Mouse (Mus musculus) ovary, adult 18-20 months (tissue): ENCODE data around the gene Zzz3.
A peak's percentile ranks its signal among the peaks of the same experiment; 100 is the strongest.

ENCODE experiments used
- DNase-seq: peaks from one replicate; pipeline ENCODE4 v3.0.0; 2022; ENCODE audit warnings: low spot score, mixed read lengths

Gene Zzz3

GRCm38 (mm10) chr3:152395350-152396277 lies at the start of gene Zzz3:
TSS of gene Zzz3 (plus strand) at chr3:152395473.
- DNase-seq, result peak; percentile 87

- DNase-seq, result peak; percentile 87
These were observed 49.3 kb upstream of the Zzz3 start, which contains the start of gene Usp33 for GRCm38 (mm10) chr3:152345732-152346632. TSS of gene Usp33 (plus strand) at chr3:152346478.

GRCm38 (mm10) chr3:152346633-152347141 lies 48.6 kb upstream of the Zzz3 start:
- no peak for DNase-seq

- no peak for DNase-seq
These were observed 48.0 kb upstream of the Zzz3 start for GRCm38 (mm10) chr3:152347227-152347626.

GRCm38 (mm10) chr3:152348011-152348830 lies 47.1 kb upstream of the Zzz3 start:
- DNase-seq, result peak; percentile 41

- no peak for DNase-seq
These were observed 44.8 kb upstream of the Zzz3 start for GRCm38 (mm10) chr3:152350431-152350830.

- no peak for DNase-seq
These were observed 44.3 kb upstream of the Zzz3 start for GRCm38 (mm10) chr3:152350966-152351365.

- DNase-seq, result no peak
These were observed 43.0 kb upstream of the Zzz3 start for GRCm38 (mm10) chr3:152352289-152352688.

- no peak for DNase-seq
These were observed 41.7 kb upstream of the Zzz3 start for GRCm38 (mm10) chr3:152353434-152354177.

- no peak for DNase-seq
These were observed 39.9 kb upstream of the Zzz3 start for GRCm38 (mm10) chr3:152355361-152355760.

- DNase-seq, result no peak
These were observed 38.5 kb upstream of the Zzz3 start for GRCm38 (mm10) chr3:152356751-152357150.

- DNase-seq, result no peak
These were observed 36.1 kb upstream of the Zzz3 start for GRCm38 (mm10) chr3:152359151-152359550.

GRCm38 (mm10) chr3:152364181-152364580 lies 31.1 kb upstream of the Zzz3 start:
- DNase-seq, result no peak

GRCm38 (mm10) chr3:152376063-152376462 lies 19.2 kb upstream of the Zzz3 start:
- no peak for DNase-seq

GRCm38 (mm10) chr3:152384106-152384505 lies 11.2 kb upstream of the Zzz3 start:
- DNase-seq, result no peak

- DNase-seq, result peak; percentile 93
These were observed 1.2 kb downstream of the Zzz3 start for GRCm38 (mm10) chr3:152396278-152396987.

- peak; percentile 13 for DNase-seq
These were observed 1.7 kb downstream of the Zzz3 start for GRCm38 (mm10) chr3:152396988-152397314.

GRCm38 (mm10) chr3:152397335-152397940 lies 2.2 kb downstream of the Zzz3 start:
- DNase-seq, result no peak

GRCm38 (mm10) chr3:152400441-152400840 lies 5.2 kb downstream of the Zzz3 start:
- no peak for DNase-seq

GRCm38 (mm10) chr3:152400875-152401274 lies 5.6 kb downstream of the Zzz3 start:
- no peak for DNase-seq
